Mouse (Mus musculus): Measurements from ENCODE around the gene Fam53b. TPM values are rescaled to one million over a fixed set of nuclear protein-coding genes. Genes with fewer than 3 reads are reported as not detected.
"Not testable (repeated sequence)": the region's sequence is repeated elsewhere in the genome, so short reads cannot be mapped to it uniquely, and the experiment has no call there.

The Fam53b gene
- polyA plus RNA-seq, 1 experiment: 11.2 TPM

DNA sequence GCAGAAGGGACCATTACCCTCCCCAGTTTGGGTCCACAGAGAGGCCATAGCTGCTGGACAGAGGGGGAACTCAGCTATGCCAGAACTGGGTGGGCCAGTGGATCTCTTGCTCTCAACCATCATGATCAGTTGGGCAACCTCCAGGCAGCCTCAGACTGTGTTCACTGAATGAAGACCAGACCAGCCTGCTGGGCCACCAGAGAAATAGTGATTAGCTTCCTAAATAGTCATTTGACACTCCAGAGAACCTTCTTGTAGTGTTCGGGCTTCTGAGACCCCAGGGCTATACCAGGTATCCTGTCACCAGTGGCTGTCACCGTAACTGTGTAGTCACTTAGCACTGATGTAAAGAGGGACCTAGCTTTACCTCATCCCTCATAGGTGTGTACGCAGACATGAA, 131.3 kb downstream of the Fam53b start:
- no peak for DNase-seq (ENCODE audit: low spot score)

- DNase-seq (ENCODE audit: low spot score): no peak
Observed at GRCm38 (mm10) chr7:132681831-132682230, 131.9 kb downstream of the Fam53b start.

- DNase-seq (ENCODE audit: low spot score): no peak
Observed at GRCm38 (mm10) chr7:132681296-132681695, 132.4 kb downstream of the Fam53b start.

DNA sequence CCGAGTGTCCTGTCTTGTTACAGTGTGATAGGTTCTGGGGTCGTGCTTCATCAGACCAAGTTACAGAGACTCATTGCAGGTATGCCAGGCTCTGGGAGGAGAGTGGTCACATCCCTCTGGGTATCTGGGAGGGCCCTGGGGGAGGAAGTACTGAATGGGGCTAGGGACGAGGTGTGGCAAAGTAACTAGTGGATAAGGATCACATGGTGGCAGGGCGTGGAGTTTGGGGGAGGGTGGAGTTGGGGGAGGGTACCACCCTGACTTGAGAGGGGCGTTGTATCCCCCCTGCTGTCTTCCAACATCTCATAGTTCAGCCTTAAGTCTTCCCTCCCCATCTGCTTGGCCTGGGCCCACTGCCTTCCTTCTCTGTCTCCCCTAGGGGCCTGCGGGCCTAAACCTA, 134.1 kb downstream of the Fam53b start:
- DNase-seq (ENCODE audit: low spot score): no peak

- DNase-seq (ENCODE audit: low spot score): no peak
Observed at GRCm38 (mm10) chr7:132679117-132679516, 134.6 kb downstream of the Fam53b start.

GRCm38 (mm10) chr7:132675922-132676321, 137.8 kb downstream of the Fam53b start:
- no peak for DNase-seq (ENCODE audit: low spot score)

- no peak for DNase-seq (ENCODE audit: low spot score)
Observed at GRCm38 (mm10) chr7:132673931-132674755, 139.5 kb downstream of the Fam53b start.

GRCm38 (mm10) chr7:132672481-132672959, 141.2 kb downstream of the Fam53b start:
- DNase-seq (ENCODE audit: low spot score): no peak

GRCm38 (mm10) chr7:132670863-132671165, 142.9 kb downstream of the Fam53b start:
- DNase-seq (ENCODE audit: low spot score): no peak

GRCm38 (mm10) chr7:132669999-132670862, 143.5 kb downstream of the Fam53b start:
- DNase-seq (ENCODE audit: low spot score): no peak

- DNase-seq (ENCODE audit: low spot score): no peak
Observed at GRCm38 (mm10) chr7:132668604-132669003, 145.1 kb downstream of the Fam53b start.

DNA sequence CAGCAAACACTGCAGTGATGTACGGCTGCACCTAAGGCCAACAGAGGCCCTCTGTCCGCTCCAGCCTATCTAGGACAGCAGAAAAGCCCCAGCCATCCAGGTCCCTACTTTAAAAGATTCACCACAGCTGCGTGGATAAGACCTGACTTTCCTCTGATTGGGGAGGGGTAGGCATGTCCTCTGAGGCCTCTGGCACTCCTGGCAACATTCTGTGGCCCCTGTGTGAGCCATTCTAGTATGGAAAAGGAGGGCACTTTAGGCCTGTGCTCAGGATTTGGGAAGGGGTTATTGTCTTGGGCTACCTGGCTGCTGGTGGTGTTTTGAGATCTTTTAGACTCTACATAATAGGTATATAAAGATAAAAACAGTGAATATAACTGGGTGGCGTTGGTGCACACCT, 147.2 kb downstream of the Fam53b start:
- no peak for DNase-seq (ENCODE audit: low spot score)

- no peak for DNase-seq (ENCODE audit: low spot score)
Observed at GRCm38 (mm10) chr7:132665664-132666382, 147.9 kb downstream of the Fam53b start.

- DNase-seq (ENCODE audit: low spot score): no peak
Observed at GRCm38 (mm10) chr7:132664815-132665214, 148.9 kb downstream of the Fam53b start.

DNA sequence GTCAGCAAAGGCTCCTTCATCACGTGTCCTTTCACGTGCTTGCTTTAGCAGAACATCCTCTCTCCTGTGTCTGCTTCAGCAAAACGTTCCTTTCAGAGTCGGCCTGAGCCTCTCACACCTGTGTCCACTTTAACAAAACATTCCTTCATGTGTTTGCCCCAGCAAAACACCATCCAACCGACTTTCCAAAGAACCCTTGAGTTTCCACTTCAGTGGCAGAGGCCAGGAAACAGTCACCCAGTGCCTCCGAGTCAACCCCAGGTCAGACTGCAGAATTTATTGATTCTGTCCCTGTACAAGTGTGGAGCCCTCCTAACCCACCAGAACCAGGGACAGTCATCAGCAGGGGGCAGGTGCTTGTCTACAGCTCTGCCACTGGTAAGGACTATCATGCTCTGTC, 150.9 kb downstream of the Fam53b start:
- DNase-seq (ENCODE audit: low spot score): not testable (repeated sequence)

Other genes with a start within 250 kb of the Fam53b start
- 192 and 193 TPM in 2 replicates for gene Oat, start 237.5 kb downstream of the Fam53b start, polyA plus RNA-seq (2012; rRNA removed)
- not detected in 2 replicates for gene Nkx1-2, start 214.2 kb downstream of the Fam53b start, polyA plus RNA-seq (2012; rRNA removed)
- gene Lhpp, start 203.2 kb downstream of the Fam53b start, polyA plus RNA-seq (2012; rRNA removed): 21.0 and 23.7 TPM in 2 replicates
- gene Eef1akmt2, start 38.8 kb upstream of the Fam53b start, polyA plus RNA-seq (2012; rRNA removed): 33.7 and 34.9 TPM in 2 replicates
- gene Abraxas2, start 45.3 kb upstream of the Fam53b start, polyA plus RNA-seq (2012; rRNA removed): 24.0 and 24.7 TPM in 2 replicates
- gene Zranb1, start 117.3 kb upstream of the Fam53b start, polyA plus RNA-seq (2012; rRNA removed): 22.4 and 24.2 TPM in 2 replicates

All from urinary bladder, adult 2 months (tissue).